Mouse (Mus musculus) cerebellum, adult 2 months (tissue): ENCODE data around the gene Il15.

Experiments used
- CTCF ChIP-seq: fragments of 200-500 bp; IDR thresholded peaks from 2 replicates; pipeline ENCODE4 v1.5.1; 2011; ENCODE audit warnings: low read depth, mild to moderate bottlenecking, control low read depth, low read length, moderate library complexity, borderline replicate concordance; ENCODE audit not compliant: insufficient read depth
- POLR2A ChIP-seq: fragments of 200-500 bp; IDR thresholded peaks from 2 replicates; pipeline ENCODE4 v1.6.1; 2011; ENCODE audit warnings: low read length, control low read depth, borderline replicate concordance; ENCODE audit not compliant: insufficient read depth

DNA sequence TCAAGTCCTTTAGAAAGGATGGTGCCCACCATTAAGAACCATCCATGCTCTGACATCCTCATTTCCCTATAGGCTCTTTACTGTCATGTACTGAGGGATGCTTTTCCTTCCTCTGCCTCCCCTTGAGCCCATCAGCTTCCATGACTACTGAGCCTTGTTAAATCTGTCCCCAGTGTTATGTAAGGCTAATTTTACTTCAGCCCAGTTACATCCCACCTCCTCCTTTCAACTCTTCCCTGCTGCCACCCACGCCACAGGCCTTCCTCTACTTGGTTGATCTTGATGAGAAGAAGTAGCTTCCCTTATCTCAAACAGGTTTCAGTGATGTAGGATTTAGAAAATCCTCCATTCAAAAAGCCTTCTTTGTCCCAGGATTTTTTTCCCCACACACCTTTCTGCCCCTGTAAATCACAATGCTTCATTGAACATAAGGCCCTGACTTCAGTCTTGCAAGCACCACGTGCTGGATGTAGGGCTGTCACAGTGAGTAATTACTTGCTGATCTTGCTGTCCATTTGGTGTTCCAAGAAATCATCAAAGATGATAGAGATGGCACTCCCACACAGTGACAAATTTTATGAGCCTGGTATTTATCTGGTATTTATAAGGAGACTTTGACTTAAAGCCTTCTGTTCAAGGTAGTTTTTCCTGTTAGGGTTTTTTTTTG, 74.9 kb downstream of the Il15 start:
- TF ChIP-seq CTCF (no peak), POLR2A (no peak)
